Mouse (Mus musculus): Measurements from ENCODE around the gene Mbd6. TPM values are rescaled to one million over a fixed set of nuclear protein-coding genes. Genes with fewer than 3 reads are reported as not detected.
"Not testable (repeated sequence)": the region's sequence is repeated elsewhere in the genome, so short reads cannot be mapped to it uniquely, and the experiment has no call there.

The Mbd6 gene
- polyA plus RNA-seq, 1 experiment from 2014 or later, result 5.7 TPM

- ATAC-seq (ENCODE audit: low read depth), result peak; percentile 42
- H3K9me3 ChIP-seq (replicated peaks; ENCODE audit: control insufficient read depth, low read length), result no peaks in the 10 kb centered on the region
- 17% methylated on average over 23 of the region's 23 CpGs for WGBS (ENCODE audit: insufficient replicate concordance)
These were observed 22.0 kb upstream of the Mbd6 start for GRCm38 (mm10) chr10:127310523-127311475.

GRCm38 (mm10) chr10:127309167-127309566 is 20.3 kb upstream of the Mbd6 start:
- not testable (repeated sequence) for H3K9ac ChIP-seq (ENCODE audit: low read depth, low read length)
- H3K36me3 ChIP-seq (ENCODE audit: control insufficient read depth, insufficient read depth), result peaks cover 48% of the 10 kb centered on the region

More at GRCm38 (mm10) chr10:127310523-127311475, 22.0 kb upstream of the Mbd6 start:
- Histone ChIP-seq H3K36me3 (ENCODE audit: control insufficient read depth, insufficient read depth) (peaks cover 32% of the 10 kb centered on the region), H3K27ac (ENCODE audit: low read length) (peak overlapping the region; percentile 94), H3K4me3 (ENCODE audit: low read depth, low read length) (peak overlapping the region; percentile 90), H3K27me3 (ENCODE audit: control insufficient read depth, insufficient read depth, low read depth, low read length) (no peaks in the 10 kb centered on the region), H3K4me1 (ENCODE audit: control insufficient read depth, low read depth, low read length) (peaks cover 16% of the 10 kb centered on the region), H3K9ac (ENCODE audit: low read depth, low read length) (peak overlapping the region; percentile 96), H3K4me2 (ENCODE audit: low read depth, low read length) (peak overlapping the region; percentile 83)

GRCm38 (mm10) chr10:127303136-127303535 is 14.3 kb upstream of the Mbd6 start:
- H3K36me3 ChIP-seq (ENCODE audit: control insufficient read depth, insufficient read depth), result peaks cover 90% of the 10 kb centered on the region
- H3K4me3 ChIP-seq (ENCODE audit: low read depth, low read length), result no peak overlapping the region
- no peak overlapping the region for H3K27ac ChIP-seq (ENCODE audit: low read length)
- no peak overlapping the region for H3K9ac ChIP-seq (ENCODE audit: low read depth, low read length)
- WGBS (ENCODE audit: insufficient replicate concordance), result 84% methylated on average over 11 of the region's 11 CpGs
- no peak for ATAC-seq (ENCODE audit: low read depth)
- no peaks in the 10 kb centered on the region for H3K27me3 ChIP-seq (ENCODE audit: control insufficient read depth, insufficient read depth, low read depth, low read length)
- no peaks in the 10 kb centered on the region for H3K9me3 ChIP-seq (replicated peaks; ENCODE audit: control insufficient read depth, low read length)
- no peak overlapping the region for H3K4me2 ChIP-seq (ENCODE audit: low read depth, low read length)
- H3K4me1 ChIP-seq (ENCODE audit: control insufficient read depth, low read depth, low read length), result no peaks in the 10 kb centered on the region

More at GRCm38 (mm10) chr10:127309167-127309566, 20.3 kb upstream of the Mbd6 start:
- not testable (repeated sequence) for H3K4me2 ChIP-seq (ENCODE audit: low read depth, low read length); H3K27me3 ChIP-seq (ENCODE audit: control insufficient read depth, insufficient read depth, low read depth, low read length); H3K27ac ChIP-seq (ENCODE audit: low read length); ATAC-seq (ENCODE audit: low read depth); H3K4me3 ChIP-seq (ENCODE audit: low read depth, low read length); H3K9me3 ChIP-seq (replicated peaks; ENCODE audit: control insufficient read depth, low read length)
- 74% methylated on average over 3 of the region's 3 CpGs for WGBS (ENCODE audit: insufficient replicate concordance)
- peaks cover 16% of the 10 kb centered on the region for H3K4me1 ChIP-seq (ENCODE audit: control insufficient read depth, low read depth, low read length)

GRCm38 (mm10) chr10:127300361-127300760 is 11.5 kb upstream of the Mbd6 start:
- WGBS (ENCODE audit: insufficient replicate concordance), result 87% methylated on average over 6 of the region's 6 CpGs
- Histone ChIP-seq H3K4me1 (ENCODE audit: control insufficient read depth, low read depth, low read length) (no peaks in the 10 kb centered on the region), H3K36me3 (ENCODE audit: control insufficient read depth, insufficient read depth) (peaks cover 90% of the 10 kb centered on the region), H3K4me3 (ENCODE audit: low read depth, low read length) (no peak overlapping the region), H3K27me3 (ENCODE audit: control insufficient read depth, insufficient read depth, low read depth, low read length) (no peaks in the 10 kb centered on the region), H3K27ac (ENCODE audit: low read length) (no peak overlapping the region), H3K9me3 (replicated peaks; ENCODE audit: control insufficient read depth, low read length) (no peaks in the 10 kb centered on the region), H3K9ac (ENCODE audit: low read depth, low read length) (no peak overlapping the region), H3K4me2 (ENCODE audit: low read depth, low read length) (no peak overlapping the region)
- ATAC-seq (ENCODE audit: low read depth), result no peak

GRCm38 (mm10) chr10:127297015-127297871 is 8.4 kb upstream of the Mbd6 start:
- no peak for ATAC-seq (ENCODE audit: low read depth)
- Histone ChIP-seq H3K4me2 (ENCODE audit: low read depth, low read length) (no peak overlapping the region), H3K27me3 (ENCODE audit: control insufficient read depth, insufficient read depth, low read depth, low read length) (no peaks in the 10 kb centered on the region), H3K9me3 (replicated peaks; ENCODE audit: control insufficient read depth, low read length) (no peaks in the 10 kb centered on the region), H3K36me3 (ENCODE audit: control insufficient read depth, insufficient read depth) (peaks cover 77% of the 10 kb centered on the region), H3K4me3 (ENCODE audit: low read depth, low read length) (no peak overlapping the region), H3K9ac (ENCODE audit: low read depth, low read length) (no peak overlapping the region), H3K4me1 (ENCODE audit: control insufficient read depth, low read depth, low read length) (peaks cover 17% of the 10 kb centered on the region), H3K27ac (ENCODE audit: low read length) (no peak overlapping the region)
- WGBS (ENCODE audit: insufficient replicate concordance), result 88% methylated on average over 16 of the region's 16 CpGs

GRCm38 (mm10) chr10:127295986-127296794 is 7.4 kb upstream of the Mbd6 start:
- Histone ChIP-seq H3K36me3 (ENCODE audit: control insufficient read depth, insufficient read depth) (peaks cover 67% of the 10 kb centered on the region), H3K4me1 (ENCODE audit: control insufficient read depth, low read depth, low read length) (peaks cover 24% of the 10 kb centered on the region), H3K9ac (ENCODE audit: low read depth, low read length) (no peak overlapping the region), H3K4me2 (ENCODE audit: low read depth, low read length) (no peak overlapping the region), H3K4me3 (ENCODE audit: low read depth, low read length) (no peak overlapping the region), H3K27ac (ENCODE audit: low read length) (no peak overlapping the region), H3K9me3 (replicated peaks; ENCODE audit: control insufficient read depth, low read length) (no peaks in the 10 kb centered on the region), H3K27me3 (ENCODE audit: control insufficient read depth, insufficient read depth, low read depth, low read length) (no peaks in the 10 kb centered on the region)
- no peak for ATAC-seq (ENCODE audit: low read depth)
- 88% methylated on average over 24 of the region's 24 CpGs for WGBS (ENCODE audit: insufficient replicate concordance)

GRCm38 (mm10) chr10:127294895-127295510 is 6.2 kb upstream of the Mbd6 start:
- no peak for ATAC-seq (ENCODE audit: low read depth)
- 82% methylated on average over 10 of the region's 10 CpGs for WGBS (ENCODE audit: insufficient replicate concordance)
- no peak overlapping the region for H3K9ac ChIP-seq (ENCODE audit: low read depth, low read length)
- no peaks in the 10 kb centered on the region for H3K27me3 ChIP-seq (ENCODE audit: control insufficient read depth, insufficient read depth, low read depth, low read length)
- H3K27ac ChIP-seq (ENCODE audit: low read length), result no peak overlapping the region; the same call in 1 of the 2 replicates
- H3K4me2 ChIP-seq (ENCODE audit: low read depth, low read length), result no peak overlapping the region
- H3K9me3 ChIP-seq (replicated peaks; ENCODE audit: control insufficient read depth, low read length), result no peaks in the 10 kb centered on the region
- no peak overlapping the region for H3K4me3 ChIP-seq (ENCODE audit: low read depth, low read length)
- peaks cover 24% of the 10 kb centered on the region for H3K4me1 ChIP-seq (ENCODE audit: control insufficient read depth, low read depth, low read length)
- H3K36me3 ChIP-seq (ENCODE audit: control insufficient read depth, insufficient read depth), result peaks cover 56% of the 10 kb centered on the region

GRCm38 (mm10) chr10:127293590-127294113 is 4.8 kb upstream of the Mbd6 start:
- no peak for ATAC-seq (ENCODE audit: low read depth)
- Histone ChIP-seq H3K4me2 (ENCODE audit: low read depth, low read length) (peak overlapping the region; percentile 96), H3K36me3 (ENCODE audit: control insufficient read depth, insufficient read depth) (peaks cover 46% of the 10 kb centered on the region), H3K4me3 (ENCODE audit: low read depth, low read length) (no peak overlapping the region), H3K9ac (ENCODE audit: low read depth, low read length) (no peak overlapping the region), H3K4me1 (ENCODE audit: control insufficient read depth, low read depth, low read length) (peaks cover 31% of the 10 kb centered on the region), H3K27me3 (ENCODE audit: control insufficient read depth, insufficient read depth, low read depth, low read length) (no peaks in the 10 kb centered on the region), H3K27ac (ENCODE audit: low read length) (no peak overlapping the region; the same call in 1 of the 2 replicates), H3K9me3 (replicated peaks; ENCODE audit: control insufficient read depth, low read length) (no peaks in the 10 kb centered on the region)
- 83% methylated on average over 3 of the region's 3 CpGs for WGBS (ENCODE audit: insufficient replicate concordance)

Measured in liver, embryonic 16.5 days (tissue).